ENCODE assay signal across 8 mouse cellular contexts in the genomic region with DNA sequence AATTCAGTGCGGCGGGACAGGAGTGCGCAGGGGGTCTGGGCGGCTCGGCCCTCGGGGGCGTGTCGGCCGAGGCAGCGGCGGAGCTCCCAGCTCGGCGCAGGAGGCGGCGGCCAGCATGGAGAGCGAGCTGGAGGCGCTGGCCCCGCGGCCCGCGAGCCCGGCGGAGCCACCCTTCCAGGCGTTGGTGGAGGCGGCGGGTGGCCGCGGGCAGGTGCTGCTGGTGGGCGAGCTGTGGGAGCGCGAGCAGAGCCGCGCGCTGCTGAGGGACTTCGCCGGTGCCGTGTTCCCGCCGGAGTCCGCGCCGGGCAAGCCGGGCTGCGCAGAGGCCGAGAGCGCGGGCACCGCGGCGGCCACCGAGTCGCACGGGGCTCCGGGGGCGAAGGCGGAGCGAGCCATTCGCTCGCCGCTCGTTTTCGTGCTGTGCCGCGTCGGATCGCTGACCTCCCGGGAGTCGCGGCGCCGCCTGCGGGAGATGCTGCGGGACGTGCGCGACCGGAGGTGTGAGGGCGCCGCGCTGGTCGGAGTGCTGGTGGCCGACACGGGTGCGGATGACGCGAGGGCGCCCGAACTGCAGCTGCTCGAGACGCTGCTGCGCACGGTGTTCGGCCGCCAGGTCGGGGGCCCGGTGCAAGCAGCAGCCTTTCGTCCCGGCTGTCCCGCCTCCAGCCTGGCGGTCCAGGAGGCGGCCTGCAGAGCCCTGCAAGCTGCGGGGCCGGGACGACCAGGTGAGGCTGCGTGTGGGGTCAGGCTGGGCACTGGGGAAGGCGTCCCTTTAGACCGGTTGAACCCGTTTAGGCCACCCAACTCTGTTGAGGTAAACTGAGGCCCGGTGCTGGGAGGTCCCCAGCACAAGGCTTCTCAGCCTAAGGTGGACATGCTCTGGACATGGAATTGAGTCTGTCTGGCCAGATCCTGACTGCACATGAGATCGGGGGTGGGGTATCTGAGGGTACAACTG. TPM values are rescaled to one million over a fixed set of nuclear protein-coding genes. Genes with fewer than 3 reads are reported as not detected.
DNase-seq lines count a peak whose midpoint lies in the region; ATAC-seq and TF ChIP-seq lines count a peak whose summit lies in the region.

A gene (plus strand): TSS at position 16 of the 958 bp plus-strand sequence.

- H3K36me3 ChIP-seq in CH12.LX (replicated peaks in 1 of 2; ENCODE audit: control insufficient read depth in 1 of 2, insufficient read depth in 1 of 2, low read length in 1 of 2), result no peaks in the 10 kb centered on the region
- H3K36me3 ChIP-seq in hindbrain, embryonic 10.5 days, result no peaks in the 10 kb centered on the region
- no peaks in the 10 kb centered on the region for H3K36me3 ChIP-seq in limb, embryonic 10.5 days
- no peaks in the 10 kb centered on the region for H3K36me3 ChIP-seq in midbrain, embryonic 12.5 days

- H3K9me3 ChIP-seq in CH12.LX (replicated peaks; ENCODE audit: low read length), result peaks cover 24% of the 10 kb centered on the region
- H3K9me3 ChIP-seq in hindbrain, embryonic 10.5 days, result peaks cover 6% of the 10 kb centered on the region
- H3K9me3 ChIP-seq in limb, embryonic 10.5 days (replicated peaks), result no peaks in the 10 kb centered on the region
- H3K9me3 ChIP-seq in midbrain, embryonic 12.5 days, result peaks cover 7% of the 10 kb centered on the region; the same call in 1 of the 2 replicates

- H3K4me1 ChIP-seq in CH12.LX (ENCODE audit: control insufficient read depth in 1 of 2, insufficient read depth in 2 of 2), result peaks cover 0 to 3% of the 10 kb centered on the region in 2 experiments; a peak in 1 of 4 replicates
- H3K4me1 ChIP-seq in hindbrain, embryonic 10.5 days (replicated peaks), result peaks cover 20% of the 10 kb centered on the region
- H3K4me1 ChIP-seq in limb, embryonic 10.5 days, result peaks cover 16% of the 10 kb centered on the region
- peaks cover 11% of the 10 kb centered on the region for H3K4me1 ChIP-seq in midbrain, embryonic 12.5 days

- H3K27me3 ChIP-seq in CH12.LX (replicated peaks), result peaks cover 64% of the 10 kb centered on the region
- peaks cover 64% of the 10 kb centered on the region for H3K27me3 ChIP-seq in hindbrain, embryonic 10.5 days (ENCODE audit: insufficient read depth, poor library complexity, severe bottlenecking)
- peaks cover 70% of the 10 kb centered on the region for H3K27me3 ChIP-seq in limb, embryonic 10.5 days (ENCODE audit: low read depth, poor library complexity, severe bottlenecking)
- peaks cover 61% of the 10 kb centered on the region for H3K27me3 ChIP-seq in midbrain, embryonic 12.5 days

- no peak for DNase-seq in frontal cortex, postnatal 36 days (ENCODE audit: low spot score in 2 of 2)
- DNase-seq in CH12.LX (ENCODE audit: extremely low read depth), result no peak
- peak; percentile 59 for DNase-seq in embryo, embryonic 9.5 days (ENCODE audit: extremely low spot score)
- DNase-seq in hindbrain, embryonic 10.5 days (ENCODE audit: low spot score), result peak; percentile 67
- peak; percentile 75 for DNase-seq in limb, embryonic 10.5 days (ENCODE audit: low spot score)
- peak; percentile 30 for DNase-seq in testis, postnatal 14 days (ENCODE audit: low spot score)

- H3K9ac ChIP-seq in CH12.LX (ENCODE audit: insufficient read depth, low read depth), result no peak within 1 kb of the TSS
- peak within 1 kb of the TSS; percentile 68 for H3K9ac ChIP-seq in midbrain, embryonic 12.5 days (replicated peaks)

- in situ Hi-C loops in CH12.LX (cut with MboI; ENCODE audit: low pct_ligation_motif_present, low pct_unique_long_range_greater_than_20kb, low sequenced_read_pairs), result no loop called here

- dilution Hi-C loops in CH12.LX (cut with MboI; ENCODE audit: extremely low pct_ligation_motif_present, extremely low pct_unique_long_range_greater_than_20kb, low sequenced_read_pairs), result no loop called here

- TF ChIP-seq RAD21 in CH12.LX (IDR thresholded peaks at IDR 0.05; ENCODE audit: low read depth, low read length), result no peak

- no peak within 1 kb of the TSS for H3K27ac ChIP-seq in CH12.LX (ENCODE audit: insufficient read depth, low read depth)
- peak within 1 kb of the TSS; percentile 79 for H3K27ac ChIP-seq in hindbrain, embryonic 10.5 days
- H3K27ac ChIP-seq in limb, embryonic 10.5 days, result peak within 1 kb of the TSS; percentile 72
- no peak within 1 kb of the TSS for H3K27ac ChIP-seq in midbrain, embryonic 12.5 days (replicated peaks)

- no peak for TF ChIP-seq POLR2A in CH12.LX (IDR thresholded peaks at IDR 0.05; ENCODE audit: low read depth, low read length)

- TF ChIP-seq CTCF in CH12.LX (conservative IDR thresholded peaks at IDR 0.05 in 1 of 2, IDR thresholded peaks at IDR 0.05 in 1 of 2; ENCODE audit: low read depth in 2 of 2, low read length in 2 of 2), result no peak; a peak in 1 of 4 replicates

- no peak for TF ChIP-seq EP300 in CH12.LX (IDR thresholded peaks at IDR 0.05; ENCODE audit: low read length)

- peak within 1 kb of the TSS; percentile 39 for H3K4me2 ChIP-seq in CH12.LX (ENCODE audit: insufficient read depth, low read depth, poor library complexity, severe bottlenecking)
- H3K4me2 ChIP-seq in midbrain, embryonic 12.5 days (replicated peaks), result peak within 1 kb of the TSS; percentile 99

- under 1% methylated on average over 110 of the region's 110 CpGs for WGBS in hindbrain, embryonic 10.5 days
- WGBS in limb, embryonic 10.5 days, result under 1% methylated on average over 110 of the region's 110 CpGs
- under 1% methylated on average over 101 of the region's 110 CpGs for WGBS in midbrain, embryonic 12.5 days

- peak; percentile 25 for ATAC-seq in frontal cortex, adult (ENCODE audit: low TSS enrichment)
- peak; percentile 75 for ATAC-seq in midbrain, embryonic 12.5 days (ENCODE audit: low FRiP score, low read depth)

- H3K79me2 ChIP-seq in CH12.LX (replicated peaks; ENCODE audit: control insufficient read depth, extremely low read depth, insufficient read depth, poor library complexity, severe bottlenecking), result no peaks in the 10 kb centered on the region

- peak within 1 kb of the TSS in 1 of 3 experiments; percentile 57 for H3K4me3 ChIP-seq in CH12.LX (replicated peaks in 1 of 3; ENCODE audit: low read depth in 2 of 3, low read length in 2 of 3, poor library complexity in 1 of 3)
- peak within 1 kb of the TSS; percentile 71 for H3K4me3 ChIP-seq in hindbrain, embryonic 10.5 days
- peak within 1 kb of the TSS; percentile 71 for H3K4me3 ChIP-seq in limb, embryonic 10.5 days
- peak within 1 kb of the TSS; percentile 60 for H3K4me3 ChIP-seq in midbrain, embryonic 12.5 days

TF ChIP-seq in CH12.LX, 34 proteins besides CTCF, POLR2A, EP300 and RAD21:
- no peak for TF ChIP-seq MXI1 (IDR thresholded peaks at IDR 0.05; ENCODE audit: low read depth, low read length)
- TF ChIP-seq UBTF (IDR thresholded peaks at IDR 0.05; ENCODE audit: low read depth, low read length), result peak; percentile 76
- TF ChIP-seq NRF1 (IDR thresholded peaks at IDR 0.05; ENCODE audit: low read depth, low read length), result peak; percentile 39; the same call in 1 of the 2 replicates

RNA-seq across cellular contexts. Expression of the gene that starts here (rescaled TPM):
- total RNA-seq in CH12.LX (2012; rRNA removed) (not detected in 2 replicates), CH12.LX (2014; rRNA removed) (not detected in 2 replicates)
- not detected in 2 replicates for polyA plus RNA-seq in CH12.LX (2012; ENCODE audit: insufficient read length, low read depth)
- 0.19 and 0.25 TPM in 2 replicates for polyA plus RNA-seq in hindbrain, embryonic 10.5 days (2016; fragmentation: Nextera tagmentation; extraction: Ambion mirVana)
- polyA plus RNA-seq in limb, embryonic 10.5 days (2016; fragmentation: Nextera tagmentation; extraction: Ambion mirVana), result 0.19 and 0.28 TPM in 2 replicates
- 0.20 and 0.48 TPM in 2 replicates for polyA plus RNA-seq in midbrain, embryonic 12.5 days (2016; fragmentation: Nextera tagmentation; extraction: Ambion mirVana)

Comparison
In these comparisons a context has a peak if more than half of its experiments do, and no peak if none do; other contexts are left out.
1. Peak in DNase-seq, H3K4me3 ChIP-seq and H3K27ac ChIP-seq in hindbrain, embryonic 10.5 days; RNA of the gene not detected or under 1 TPM.
2. Peak in DNase-seq, H3K4me3 ChIP-seq and H3K27ac ChIP-seq in limb, embryonic 10.5 days; RNA of the gene not detected or under 1 TPM.
3. Peak in ATAC-seq, H3K4me3 ChIP-seq, H3K9ac ChIP-seq and H3K4me2 ChIP-seq in midbrain, embryonic 12.5 days; RNA of the gene not detected or under 1 TPM.
4. DNase-seq: peak in embryo, embryonic 9.5 days (single experiment) and testis, postnatal 14 days (single experiment); none in frontal cortex, postnatal 36 days (0 of 2) and CH12.LX (single experiment).